Mouse (Mus musculus) right cerebral cortex, postnatal 36 days (tissue): Measurements from ENCODE around the gene Spon1.

Experiments
- DNase-seq, 2 experiments: peaks; one replicate each; pipeline ENCODE4 v3.0.0; 2022; ENCODE audit warnings: low spot score in 2 of 2, mixed read lengths in 1 of 2

Spon1 gene

DNA sequence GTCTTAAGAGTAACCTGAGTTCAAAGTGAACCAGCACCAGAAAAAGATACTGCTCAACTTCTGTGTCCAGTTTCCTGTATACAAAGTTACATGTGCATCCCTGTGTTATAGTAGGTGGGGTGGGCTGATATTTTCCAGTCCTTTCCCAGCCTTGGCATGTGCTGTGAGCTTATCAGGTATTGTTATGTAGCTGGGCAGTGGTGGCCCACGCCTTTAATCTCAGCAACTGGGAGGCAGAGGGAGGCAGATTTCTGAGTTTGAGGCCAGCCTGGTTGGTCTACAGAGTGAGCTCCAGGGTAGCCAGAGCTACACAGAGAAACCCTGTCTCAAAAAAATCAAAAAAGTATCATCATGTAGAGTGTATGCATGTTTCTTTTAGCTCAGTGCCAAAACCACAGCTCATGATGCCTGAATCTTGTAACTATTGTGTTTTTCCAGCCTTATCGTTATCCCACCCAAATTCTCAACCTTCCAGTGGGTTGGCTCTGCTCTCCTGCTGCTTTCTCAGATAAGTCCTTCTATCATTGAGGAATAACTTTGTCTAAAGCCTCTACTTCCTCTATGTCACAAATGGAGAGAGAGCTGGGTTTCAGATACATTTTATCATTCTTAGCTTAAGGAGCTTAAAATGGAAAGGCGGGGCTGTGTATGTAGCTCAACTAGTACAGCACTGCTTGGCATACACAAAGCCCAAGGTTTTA is 137.5 kb downstream of the Spon1 start:
- no peak for DNase-seq

DNA sequence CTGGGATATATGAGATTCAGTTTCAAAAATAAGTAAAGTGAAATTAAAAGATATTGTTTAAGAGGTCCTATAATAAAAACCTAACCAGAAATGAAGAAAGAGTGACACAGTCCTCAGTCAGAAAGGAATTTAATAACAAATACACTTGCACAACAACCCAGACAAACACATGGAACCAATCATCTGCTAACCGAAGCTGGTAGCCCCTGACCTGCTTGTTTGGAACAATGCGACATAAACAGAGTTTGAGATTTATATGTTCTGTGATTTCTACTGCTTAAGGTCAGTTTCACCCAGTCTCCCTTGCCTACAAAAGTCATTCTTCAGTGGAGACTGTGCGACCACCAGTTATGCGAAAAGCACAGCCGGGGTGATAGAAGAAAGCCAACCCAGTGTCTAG is 138.1 kb downstream of the Spon1 start:
- no peak for DNase-seq

GRCm38 (mm10) chr7:113904348-113904895 is 138.6 kb downstream of the Spon1 start:
- DNase-seq = no peak

DNA sequence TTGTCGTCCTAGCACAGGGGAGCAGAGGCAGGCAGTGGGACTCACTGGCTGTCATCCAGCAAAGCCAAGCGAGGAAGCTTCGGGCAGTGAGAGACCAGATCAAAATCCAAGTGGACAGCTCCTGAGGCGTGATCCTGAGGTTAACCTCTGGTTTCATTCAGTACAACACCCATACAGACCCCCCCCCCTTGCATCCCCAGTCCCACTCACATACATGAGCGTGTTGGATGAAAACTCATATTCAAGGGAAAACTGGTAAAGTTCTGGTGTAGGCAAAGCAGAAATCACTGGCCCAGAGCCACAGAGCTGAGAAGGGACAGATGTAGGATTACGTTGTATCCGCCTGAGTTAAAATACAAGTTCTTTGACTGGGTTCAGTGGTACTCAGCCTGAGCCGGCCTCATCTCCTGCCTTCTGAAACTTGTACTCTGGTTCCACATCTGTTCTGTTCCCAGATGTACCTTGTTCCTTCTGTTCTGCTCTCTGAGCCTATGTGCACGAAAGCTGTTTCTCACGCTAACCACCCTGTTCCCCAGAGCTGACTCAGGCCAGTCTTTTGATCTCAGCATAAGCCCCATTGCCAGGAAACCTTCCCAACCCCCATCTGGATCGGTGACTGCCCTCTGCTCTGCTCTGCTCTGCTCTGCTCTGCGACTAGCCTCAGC is 143.5 kb downstream of the Spon1 start:
- DNase-seq = no peak

DNA sequence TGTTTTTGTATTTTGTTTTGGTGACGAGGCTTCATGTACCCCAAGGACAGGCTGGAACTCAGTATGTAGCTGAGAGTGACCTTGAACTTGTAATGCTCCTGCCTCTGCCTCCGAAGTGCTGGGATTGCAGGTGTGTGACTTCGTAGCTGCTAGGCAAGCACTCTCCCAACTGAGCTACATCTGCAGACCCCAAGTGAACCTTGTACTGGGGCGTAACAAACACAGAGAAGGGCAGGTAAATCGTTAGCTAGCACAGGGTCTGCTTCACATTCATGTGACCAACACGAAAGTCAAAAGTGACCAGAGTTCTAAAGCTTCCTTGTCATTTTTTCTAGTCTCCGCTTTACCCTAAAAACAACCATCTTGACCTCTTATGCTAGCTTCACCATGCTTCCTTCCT is 145.1 kb downstream of the Spon1 start:
- no peak for DNase-seq

- DNase-seq = no peak
Measured at GRCm38 (mm10) chr7:113915936-113916335, 150.1 kb downstream of the Spon1 start.

DNA sequence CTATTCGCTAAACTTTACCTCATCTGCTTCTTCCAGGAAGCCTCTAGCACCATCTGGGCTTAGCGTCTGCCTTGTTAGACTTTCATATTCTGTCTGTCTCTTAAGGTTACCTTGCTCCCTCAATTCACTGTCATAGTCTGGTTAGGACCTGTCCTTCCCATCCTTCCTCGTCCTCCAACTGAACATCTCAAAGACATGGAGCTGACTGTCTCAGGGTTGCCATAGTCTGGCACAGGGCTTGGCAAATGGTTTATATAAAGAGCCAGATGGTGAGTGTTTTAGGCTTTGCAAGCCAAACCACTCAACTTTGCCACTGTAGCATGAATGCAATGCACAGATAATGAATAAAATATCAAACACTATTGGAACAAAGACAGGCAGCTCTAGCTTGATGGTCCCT is 153.1 kb downstream of the Spon1 start:
- no peak for DNase-seq

DNA sequence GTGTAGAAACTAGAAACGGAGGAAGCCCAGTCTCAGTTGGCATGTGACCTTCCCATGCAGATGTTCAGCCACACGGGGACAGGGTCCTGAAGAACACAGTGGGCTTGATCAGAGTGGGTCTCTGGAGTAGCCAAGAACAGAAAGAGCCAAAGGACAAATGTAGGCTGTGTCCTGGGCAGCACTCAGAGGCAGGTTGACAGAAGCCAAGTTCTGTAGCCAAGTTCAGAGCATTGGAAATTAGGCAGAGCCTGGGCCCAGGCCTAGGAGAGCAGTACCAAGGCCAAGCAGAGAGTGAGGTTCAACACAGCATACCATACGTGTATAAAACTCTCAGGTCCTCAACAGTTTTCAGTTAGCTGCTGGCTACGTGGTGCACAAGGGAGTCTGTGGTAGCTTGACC is 153.7 kb downstream of the Spon1 start:
- no peak for DNase-seq

DNA sequence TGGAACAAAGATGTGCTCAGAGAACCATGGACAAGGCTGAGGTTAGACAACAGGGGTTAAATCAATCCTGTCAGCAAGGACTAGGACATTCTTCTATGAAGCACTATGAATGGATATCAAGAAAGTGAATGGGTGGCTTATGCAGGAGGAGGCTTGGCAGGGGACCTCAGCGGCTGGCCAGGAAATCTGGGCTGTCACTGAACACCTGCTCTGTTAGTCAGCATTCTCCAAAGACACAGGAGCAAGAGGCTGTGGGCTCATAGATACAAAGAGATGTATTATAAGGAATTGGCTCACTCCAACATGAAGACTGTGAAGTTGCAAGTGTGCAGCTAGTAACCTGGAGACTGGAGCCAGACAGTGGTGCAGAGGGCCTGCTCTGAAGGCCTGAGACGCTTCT is 154.3 kb downstream of the Spon1 start:
- DNase-seq = peak in 1 of 2 experiments; percentile 28

DNA sequence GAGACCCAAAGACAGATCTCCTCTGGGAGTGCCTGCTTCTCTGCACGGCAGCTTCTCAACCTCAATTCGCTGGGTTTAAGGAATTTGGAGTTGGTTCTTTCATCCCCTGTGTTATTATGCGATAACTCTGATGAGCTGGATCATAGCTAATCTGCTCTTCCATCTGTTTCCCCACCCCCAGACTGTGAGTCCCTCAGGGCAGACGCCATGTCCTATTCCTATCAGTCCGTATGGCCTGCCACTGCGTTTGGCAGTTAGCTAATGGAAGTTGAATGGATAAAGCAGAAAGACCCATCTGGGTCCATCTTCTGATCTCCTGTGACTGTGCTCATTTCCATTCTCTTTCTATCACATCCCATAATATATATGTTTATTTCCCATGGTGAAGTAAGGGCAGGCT is 158.8 kb downstream of the Spon1 start:
- DNase-seq = no peak

GRCm38 (mm10) chr7:113950888-113951287 is 185.1 kb downstream of the Spon1 start:
- DNase-seq = no peak

- DNase-seq = no peak
Measured at GRCm38 (mm10) chr7:113955431-113955830, 189.6 kb downstream of the Spon1 start.

- no peak for DNase-seq
Measured at GRCm38 (mm10) chr7:113960841-113961499, 195.2 kb downstream of the Spon1 start.

DNA sequence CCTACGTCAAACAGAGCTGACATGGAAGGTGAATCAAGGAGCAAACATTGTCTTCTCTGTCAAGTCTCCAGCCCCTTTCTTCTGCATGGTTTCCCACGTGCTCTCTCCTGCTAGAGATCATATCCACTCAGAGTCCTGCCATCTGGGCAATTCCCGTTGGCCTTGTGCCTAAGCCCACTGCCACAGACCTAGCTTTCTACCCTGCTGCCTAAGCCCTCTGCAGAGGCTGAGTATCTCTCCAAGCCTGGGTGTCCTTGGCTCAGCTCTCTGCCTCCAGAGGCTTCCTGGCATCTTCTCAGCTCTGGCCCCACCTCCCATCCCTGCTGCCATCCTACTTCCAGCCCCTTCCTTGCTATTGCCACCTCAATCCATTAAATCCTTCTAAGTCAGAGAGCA is 195.7 kb downstream of the Spon1 start:
- DNase-seq = no peak

GRCm38 (mm10) chr7:113962078-113962477 is 196.3 kb downstream of the Spon1 start:
- no peak for DNase-seq

GRCm38 (mm10) chr7:113963766-113964165 is 198.0 kb downstream of the Spon1 start:
- DNase-seq = no peak

DNA sequence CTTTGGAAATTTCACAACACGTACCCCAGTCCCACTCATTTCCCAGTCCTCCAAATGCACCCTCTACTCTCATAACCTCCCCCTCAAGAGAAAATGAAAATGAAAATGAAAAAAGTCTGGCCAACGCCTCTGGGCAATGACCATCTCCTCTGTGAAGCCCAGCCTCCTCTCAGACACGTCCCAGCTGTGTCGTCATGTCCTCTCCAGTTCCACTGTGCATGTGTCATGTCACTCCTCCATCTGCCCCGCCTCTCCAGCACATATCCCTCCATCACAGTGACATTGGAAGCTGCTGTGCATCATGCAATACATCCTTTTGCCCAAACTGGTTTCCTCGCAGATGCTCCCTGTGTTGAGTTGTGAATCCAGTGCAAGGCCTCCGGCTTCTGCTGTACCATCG is 199.8 kb downstream of the Spon1 start:
- no peak for DNase-seq

GRCm38 (mm10) chr7:113969182-113969581 is 203.4 kb downstream of the Spon1 start:
- DNase-seq = no peak

- DNase-seq = no peak
Measured at GRCm38 (mm10) chr7:113972536-113972935, 206.7 kb downstream of the Spon1 start.

DNA sequence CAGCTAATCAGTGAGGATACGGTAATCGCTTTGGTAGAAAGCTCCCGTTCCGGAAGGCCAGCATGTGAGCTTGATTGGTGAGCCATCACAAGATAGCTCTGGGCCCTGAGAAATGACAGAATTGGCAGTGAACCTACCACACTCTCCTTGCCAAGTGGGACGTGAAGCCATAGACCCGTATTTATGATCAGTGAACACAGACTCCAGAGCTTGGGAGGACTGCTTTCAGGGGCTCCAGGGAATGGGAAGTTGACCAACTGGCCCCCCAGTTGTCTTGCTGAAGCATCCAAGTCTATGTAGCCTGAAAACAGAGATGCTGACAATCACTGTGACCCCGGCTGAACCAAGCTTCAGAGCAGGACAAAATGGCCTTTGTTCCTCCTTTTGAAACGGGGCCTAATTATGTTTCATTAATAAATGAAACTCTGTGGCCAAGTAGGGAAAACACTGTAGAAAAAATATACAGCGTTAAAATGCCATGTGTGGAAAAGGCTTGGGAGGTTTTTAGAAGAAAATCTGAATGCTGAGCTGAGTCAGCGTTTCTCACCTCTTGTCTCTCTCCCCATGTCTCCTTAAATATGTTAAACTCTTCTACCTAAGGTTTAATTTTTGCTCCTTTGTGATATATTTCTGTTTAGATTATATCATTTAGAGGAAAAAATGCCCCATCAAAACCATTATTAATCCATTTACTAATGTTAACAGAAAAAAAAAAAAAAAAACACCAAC is 220.8 kb downstream of the Spon1 start:
- DNase-seq = no peak

DNA sequence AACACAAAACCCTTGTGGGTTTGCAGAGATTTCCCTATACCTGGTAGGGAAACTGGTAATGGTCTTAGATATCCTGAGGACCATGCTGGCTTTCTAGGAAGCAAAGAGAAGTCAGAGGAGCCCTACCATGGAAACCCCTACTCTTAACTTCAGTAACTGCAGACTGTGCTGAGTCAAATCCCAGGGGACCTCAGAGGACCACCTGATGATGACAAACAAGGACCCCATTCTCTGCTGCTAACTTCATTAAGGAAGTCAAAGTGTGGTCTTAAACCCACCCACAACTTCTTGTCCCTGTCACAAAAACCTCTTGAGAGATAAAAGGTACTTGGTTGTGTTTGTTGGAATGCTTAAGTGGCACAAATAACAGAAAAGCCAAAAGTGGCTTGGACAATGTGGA is 222.4 kb downstream of the Spon1 start:
- no peak for DNase-seq
